Mouse (Mus musculus) splenic B cell, adult 2 months (primary cell): ENCODE results near the gene Sox21.

ENCODE experiments used
- DNase-seq: peaks from one replicate; pipeline ENCODE4 v3.0.0-alpha.2; 2011; ENCODE audit warnings: low read depth, low spot score
- H3K27me3 ChIP-seq: 2 replicates; pipeline ENCODE4 v1.6.1; 2012; ENCODE audit warnings: mild to moderate bottlenecking, low read length, moderate library complexity, mixed read lengths; ENCODE audit not compliant: control insufficient read depth, poor library complexity, insufficient read depth, severe bottlenecking
- H3K36me3 ChIP-seq: 2 replicates; pipeline ENCODE4 v1.6.1; 2012; ENCODE audit warnings: mild to moderate bottlenecking, low read length, moderate library complexity, mixed read lengths; ENCODE audit not compliant: control insufficient read depth, poor library complexity, insufficient read depth, severe bottlenecking

The Sox21 gene

GRCm38 (mm10) chr14:118236886-118237289 is at the start of gene Sox21:
Sox21 (minus strand) TSS chr14:118237030.
- no peak for DNase-seq

DNA sequence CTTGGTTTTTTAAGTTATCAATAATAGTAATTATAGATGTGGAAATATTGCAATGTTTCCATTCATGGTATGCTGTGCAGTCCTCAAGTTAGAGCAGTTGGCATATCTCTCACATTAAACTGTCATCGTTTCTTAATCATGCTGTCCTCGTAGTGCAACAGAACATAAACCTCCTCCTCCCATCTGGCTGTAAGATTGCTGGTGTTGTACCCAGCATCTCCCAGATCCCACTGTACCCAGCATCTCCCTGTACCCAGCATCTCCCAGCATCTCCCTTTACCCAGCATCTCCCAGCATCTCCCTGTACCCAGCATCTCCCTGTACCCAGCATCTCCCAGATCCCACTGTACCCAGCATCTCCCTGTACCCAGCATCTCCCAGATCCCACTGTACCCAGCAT is 49.3 kb upstream of the Sox21 start:
- DNase-seq, result no peak
- Histone ChIP-seq H3K36me3 (no peaks in the 10 kb centered on the region), H3K27me3 (no peaks in the 10 kb centered on the region)

More at GRCm38 (mm10) chr14:118236886-118237289, at the start of gene Sox21:
- Histone ChIP-seq H3K36me3 (no peaks in the 10 kb centered on the region), H3K27me3 (peaks cover 4% of the 10 kb centered on the region)

- no peak for DNase-seq
- no peaks in the 10 kb centered on the region for H3K36me3 ChIP-seq
- H3K27me3 ChIP-seq, result no peaks in the 10 kb centered on the region
Measured at GRCm38 (mm10) chr14:118282917-118283316, 46.1 kb upstream of the Sox21 start.

DNA sequence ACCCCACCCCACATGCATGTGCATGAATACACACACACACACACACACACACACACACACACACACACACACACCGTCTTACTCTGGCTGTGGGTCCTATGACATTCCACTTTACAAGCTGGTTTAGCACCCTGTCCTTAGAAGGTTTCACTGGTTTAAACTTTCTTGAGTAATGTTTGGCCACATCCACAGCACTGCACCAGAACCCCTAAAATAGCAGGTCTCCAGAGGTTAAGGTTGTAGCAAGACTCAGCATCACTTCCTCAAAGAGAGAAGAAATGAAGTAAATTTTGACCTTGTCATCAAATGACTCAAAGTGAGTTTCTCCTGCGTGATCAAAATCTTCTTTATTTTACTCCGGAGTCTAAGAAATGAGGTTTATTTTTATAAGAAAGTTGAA is 45.4 kb upstream of the Sox21 start:
- no peak for DNase-seq
- Histone ChIP-seq H3K27me3 (no peaks in the 10 kb centered on the region), H3K36me3 (no peaks in the 10 kb centered on the region)

DNA sequence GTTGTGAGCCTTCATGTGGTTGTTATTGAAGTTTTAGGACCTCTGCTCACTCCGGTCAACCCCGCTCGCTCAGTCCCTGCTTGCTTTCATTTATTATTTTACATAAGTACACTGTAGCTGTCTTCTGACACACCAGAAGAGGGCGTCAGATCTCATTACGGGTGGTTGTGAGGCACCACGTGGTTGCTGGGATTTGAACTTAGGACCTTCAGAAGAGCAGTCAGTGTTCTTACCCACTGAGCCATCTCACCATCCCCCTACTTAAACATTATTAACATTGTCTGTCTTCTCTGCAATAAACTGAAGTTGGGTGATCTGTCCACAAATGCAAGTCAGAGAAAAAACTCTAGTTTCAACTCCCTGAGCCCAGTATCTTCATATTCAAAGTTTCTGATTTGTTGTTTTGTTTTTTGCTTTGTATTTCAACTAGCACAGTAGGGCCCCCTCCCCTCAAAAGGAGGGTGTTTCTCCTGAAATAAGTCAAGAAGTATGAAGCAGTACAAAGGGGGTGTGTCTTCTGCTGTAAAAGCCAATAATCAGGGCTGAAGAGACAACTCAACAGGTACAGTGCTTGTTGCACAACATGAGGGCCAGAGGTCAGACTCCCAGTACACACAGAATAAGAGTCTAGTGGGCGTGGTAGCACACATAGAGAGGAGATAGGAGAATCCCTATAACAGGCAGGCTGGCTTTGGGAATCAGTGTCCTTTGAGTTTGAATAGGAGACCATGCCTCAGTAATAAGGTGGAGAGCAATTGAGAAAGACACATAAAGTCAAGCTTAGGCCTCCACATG is 41.1 kb upstream of the Sox21 start:
- H3K36me3 ChIP-seq, result no peaks in the 10 kb centered on the region
- no peak for DNase-seq
- no peaks in the 10 kb centered on the region for H3K27me3 ChIP-seq

- no peaks in the 10 kb centered on the region for H3K27me3 ChIP-seq
- DNase-seq, result no peak
- H3K36me3 ChIP-seq, result no peaks in the 10 kb centered on the region
Measured at GRCm38 (mm10) chr14:118272594-118273555, 36.0 kb upstream of the Sox21 start.

- Histone ChIP-seq H3K27me3 (no peaks in the 10 kb centered on the region), H3K36me3 (no peaks in the 10 kb centered on the region)
- no peak for DNase-seq
Measured at GRCm38 (mm10) chr14:118268849-118269248, 32.0 kb upstream of the Sox21 start.

GRCm38 (mm10) chr14:118266660-118267059 is 29.8 kb upstream of the Sox21 start, which contains the start of gene Gm9376:
Gm9376 (plus strand) TSS chr14:118266960.
- DNase-seq, result no peak
- H3K27me3 ChIP-seq, result no peaks in the 10 kb centered on the region
- H3K36me3 ChIP-seq, result no peaks in the 10 kb centered on the region

GRCm38 (mm10) chr14:118253381-118253780 is 16.6 kb upstream of the Sox21 start:
- H3K36me3 ChIP-seq, result no peaks in the 10 kb centered on the region
- no peak for DNase-seq
- H3K27me3 ChIP-seq, result no peaks in the 10 kb centered on the region

- Histone ChIP-seq H3K27me3 (peaks cover 2% of the 10 kb centered on the region; the same call in 1 of the 2 replicates), H3K36me3 (no peaks in the 10 kb centered on the region)
- DNase-seq, result no peak
Measured at GRCm38 (mm10) chr14:118241416-118241815, 4.6 kb upstream of the Sox21 start.

GRCm38 (mm10) chr14:118239351-118239750 is 2.5 kb upstream of the Sox21 start:
- H3K27me3 ChIP-seq, result peaks cover 2% of the 10 kb centered on the region; the same call in 1 of the 2 replicates
- no peaks in the 10 kb centered on the region for H3K36me3 ChIP-seq
- no peak for DNase-seq

GRCm38 (mm10) chr14:118237786-118238185 is 956 bp upstream of the Sox21 start:
- Histone ChIP-seq H3K27me3 (peaks cover 2% of the 10 kb centered on the region; the same call in 1 of the 2 replicates), H3K36me3 (no peaks in the 10 kb centered on the region)
- no peak for DNase-seq

DNA sequence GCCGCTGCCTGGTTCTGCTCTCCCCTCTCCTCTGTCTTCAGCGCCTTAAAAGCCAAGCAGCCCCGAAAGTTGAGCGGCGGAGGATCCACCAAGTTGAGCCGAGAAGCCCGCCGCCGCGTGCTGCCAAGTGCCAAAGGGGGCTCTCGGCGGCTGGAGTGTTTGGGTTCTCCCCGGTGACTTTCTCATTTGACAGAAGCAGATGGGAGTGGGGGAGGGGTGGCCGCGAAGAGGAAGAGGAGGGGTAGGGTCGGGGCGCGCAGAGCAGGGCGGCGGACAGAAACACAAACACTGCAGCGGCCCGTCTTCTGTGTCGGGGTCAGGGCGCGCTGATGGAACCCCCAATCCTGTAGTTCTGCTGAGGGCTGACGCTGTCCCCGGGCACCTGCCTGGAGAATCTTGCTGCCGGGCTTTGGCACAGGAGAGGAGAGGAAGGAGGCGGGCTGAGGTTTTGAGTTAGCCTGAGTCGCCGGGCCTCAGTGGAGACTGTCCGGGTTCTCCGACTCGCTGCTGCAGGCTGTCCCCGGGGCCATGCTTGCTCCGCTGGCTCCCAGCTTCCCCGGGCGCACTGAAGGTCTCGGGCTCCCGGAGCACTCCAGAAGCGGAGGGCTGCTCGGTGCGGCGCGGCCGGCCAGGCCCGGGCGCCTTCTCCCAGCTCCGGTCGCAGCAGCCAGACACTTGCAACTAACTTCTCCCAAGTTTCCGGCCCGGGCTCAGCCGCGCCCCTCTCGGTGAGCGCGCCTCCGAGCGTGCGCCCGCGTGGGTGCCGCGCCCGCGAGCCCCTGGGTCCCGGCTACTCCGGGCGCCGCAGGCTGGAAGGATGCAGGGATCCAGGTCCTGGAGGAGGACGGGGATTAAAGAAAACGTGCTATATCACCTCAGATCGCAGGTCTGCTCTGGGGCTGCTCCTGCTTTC is 601 bp downstream of the Sox21 start:
- Histone ChIP-seq H3K27me3 (peaks cover 4% of the 10 kb centered on the region), H3K36me3 (no peaks in the 10 kb centered on the region)
- no peak for DNase-seq

DNA sequence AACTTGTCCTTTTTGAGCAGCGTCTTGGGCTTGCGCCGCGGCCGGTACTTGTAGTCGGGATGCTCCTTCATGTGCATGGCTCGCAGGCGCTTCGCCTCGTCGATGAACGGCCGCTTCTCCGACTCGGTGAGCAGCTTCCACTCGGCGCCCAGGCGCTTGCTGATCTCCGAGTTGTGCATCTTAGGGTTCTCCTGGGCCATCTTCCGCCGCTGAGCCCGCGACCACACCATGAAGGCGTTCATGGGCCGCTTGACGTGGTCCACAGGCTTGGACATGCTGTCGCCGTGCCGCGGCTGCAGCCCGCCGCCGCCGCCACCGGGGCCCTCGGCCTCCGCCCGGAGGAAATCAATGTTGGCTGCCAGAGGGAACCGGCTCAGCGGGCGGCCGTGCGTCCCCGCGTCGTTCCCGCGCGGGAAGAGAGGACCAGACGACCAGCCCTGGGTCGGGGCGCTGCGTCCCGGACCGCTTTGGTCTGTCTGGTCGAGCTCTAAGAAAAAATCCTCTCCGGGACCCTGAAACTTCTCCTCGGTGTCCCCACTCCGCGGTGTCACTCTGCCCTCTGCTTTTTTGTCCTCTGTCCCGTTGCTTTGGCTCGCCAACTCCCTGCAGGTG is 1.4 kb downstream of the Sox21 start:
- no peak for DNase-seq
- no peaks in the 10 kb centered on the region for H3K36me3 ChIP-seq

More for the DNA sequence above, 1.4 kb downstream of the Sox21 start:
- peaks cover 4% of the 10 kb centered on the region for H3K27me3 ChIP-seq
